Mouse (Mus musculus) G1E (cell line): ENCODE measurements around the gene Pdzd2. TPM values are rescaled to one million over a fixed set of nuclear protein-coding genes. Genes with fewer than 3 reads are reported as not detected.

ENCODE experiments used
- ATAC-seq: 2 replicates; pipeline ENCODE4 v1.8.0; 2016; ENCODE audit warnings: mild to moderate bottlenecking; ENCODE audit not compliant: insufficient number of reproducible peaks, poor library complexity, low FRiP score, severe bottlenecking; ENCODE audit errors: extremely low read depth
- DNase-seq: peaks from one replicate; pipeline ENCODE4 v3.0.0; 2012; ENCODE audit warnings: low spot score
- H3K27me3 ChIP-seq: 2 replicates; pipeline ENCODE4 v1.6.1; 2012; ENCODE audit warnings: mild to moderate bottlenecking, low read length, inconsistent platforms; ENCODE audit not compliant: insufficient read depth
- H3K36me3 ChIP-seq: replicated peaks from 2 replicates; pipeline ENCODE3; 2012; ENCODE audit warnings: mild to moderate bottlenecking, inconsistent platforms
- H3K4me1 ChIP-seq: 2 replicates; pipeline ENCODE4 v1.6.1; 2012; ENCODE audit warnings: low read depth, low read length, inconsistent platforms, mixed read lengths; ENCODE audit not compliant: insufficient read depth
- H3K4me3 ChIP-seq: 2 replicates; pipeline ENCODE4 v1.5.1; 2012; ENCODE audit warnings: low read depth, mild to moderate bottlenecking, inconsistent platforms, low read length, moderate library complexity, mixed read lengths
- H3K9me3 ChIP-seq: replicated peaks from 2 replicates; pipeline ENCODE4 v1.6.1; 2012; ENCODE audit warnings: inconsistent platforms
- CTCF ChIP-seq: IDR thresholded peaks from 2 replicates; pipeline ENCODE4 v1.5.1; 2012; ENCODE audit warnings: low read depth, low read length, inconsistent platforms, mixed read lengths
- GATA1 ChIP-seq: IDR thresholded peaks from 2 replicates; pipeline ENCODE4 v1.6.1; 2012; ENCODE audit warnings: borderline replicate concordance, low read length, inconsistent platforms, mixed read lengths
- GATA2 ChIP-seq: IDR thresholded peaks from 2 replicates; pipeline ENCODE4 v1.6.1; 2012; ENCODE audit warnings: low read depth, low read length, inconsistent platforms, borderline replicate concordance
- POLR2AphosphoS5 ChIP-seq: IDR thresholded peaks from 2 replicates; pipeline ENCODE4 v1.6.1; 2012; ENCODE audit warnings: low read depth, low read length, inconsistent platforms; ENCODE audit not compliant: insufficient replicate concordance
- TAL1 ChIP-seq: conservative IDR thresholded peaks from 2 replicates; pipeline ENCODE4 v1.6.1; 2012; ENCODE audit warnings: low read depth, low read length, inconsistent platforms, mixed read lengths
- polyA plus RNA-seq: library from polyadenylated mRNA; stranded (reverse); fragments of >175 nt; gene quantifications from 2 replicates; pipeline ENCODE4 v1.2.3, GENCODE M21; 2012
- total RNA-seq, 2 experiments: library from RNA; stranded (forward) in 1 of 2; stranded (reverse) in 1 of 2; fragments of 200-1000 nt in 1 of 2; fragments of >200 nt in 1 of 2; fragmentation: Nextera tagmentation in 1 of 2; gene quantifications; 2 replicates each; pipeline ENCODE4 v1.2.3; 2014 to 2017

The Pdzd2 gene
- total and polyA plus RNA-seq, 3 experiments = 0.18 to 1.8 (median 0.98) TPM

- no peak overlapping the region for H3K4me3 ChIP-seq
- no peaks in the 10 kb centered on the region for H3K9me3 ChIP-seq
- no peaks in the 10 kb centered on the region for H3K36me3 ChIP-seq
- peaks cover 24% of the 10 kb centered on the region for H3K27me3 ChIP-seq
- H3K4me1 ChIP-seq = no peaks in the 10 kb centered on the region; the same call in 1 of the 2 replicates
- DNase-seq (no peak), ATAC-seq (no peak)
- TF ChIP-seq CTCF = no peak
- no peak for TF ChIP-seq POLR2AphosphoS5
- TF ChIP-seq GATA1 = no peak
- no peak for TF ChIP-seq GATA2
- no peak for TF ChIP-seq TAL1
Observed at GRCm38 (mm10) chr15:12548696-12549095, 191.0 kb downstream of the Pdzd2 start.

GRCm38 (mm10) chr15:12547640-12548405 lies 191.9 kb downstream of the Pdzd2 start:
- H3K4me3 ChIP-seq = no peak overlapping the region
- TF ChIP-seq TAL1 (no peak), CTCF (no peak)
- H3K4me1 ChIP-seq = no peaks in the 10 kb centered on the region; the same call in 1 of the 2 replicates
- no peaks in the 10 kb centered on the region for H3K36me3 ChIP-seq
- ATAC-seq = no peak
- DNase-seq = no peak
- no peaks in the 10 kb centered on the region for H3K9me3 ChIP-seq
- peaks cover 24% of the 10 kb centered on the region for H3K27me3 ChIP-seq

GRCm38 (mm10) chr15:12546781-12547180 lies 192.9 kb downstream of the Pdzd2 start:
- no peak for ATAC-seq
- H3K9me3 ChIP-seq = no peaks in the 10 kb centered on the region
- no peak for DNase-seq
- H3K36me3 ChIP-seq = no peaks in the 10 kb centered on the region
- TF ChIP-seq TAL1 (no peak), GATA1 (no peak), POLR2AphosphoS5 (no peak), CTCF (no peak), GATA2 (no peak)
- no peak overlapping the region for H3K4me3 ChIP-seq
- H3K4me1 ChIP-seq = no peaks in the 10 kb centered on the region; the same call in 1 of the 2 replicates
- peaks cover 24% of the 10 kb centered on the region for H3K27me3 ChIP-seq

GRCm38 (mm10) chr15:12545671-12546070 lies 194.1 kb downstream of the Pdzd2 start:
- ATAC-seq (no peak), DNase-seq (no peak)
- H3K9me3 ChIP-seq = no peaks in the 10 kb centered on the region
- H3K36me3 ChIP-seq = no peaks in the 10 kb centered on the region
- H3K27me3 ChIP-seq = peaks cover 24% of the 10 kb centered on the region
- TF ChIP-seq TAL1 (no peak), CTCF (no peak)
- H3K4me1 ChIP-seq = no peaks in the 10 kb centered on the region; the same call in 1 of the 2 replicates
- H3K4me3 ChIP-seq = no peak overlapping the region

- no peaks in the 10 kb centered on the region for H3K9me3 ChIP-seq
- H3K36me3 ChIP-seq = no peaks in the 10 kb centered on the region
- H3K4me1 ChIP-seq = no peaks in the 10 kb centered on the region; the same call in 1 of the 2 replicates
- DNase-seq (no peak), ATAC-seq (no peak)
- TF ChIP-seq TAL1 = no peak
- no peak for TF ChIP-seq GATA1
- no peak for TF ChIP-seq POLR2AphosphoS5
- TF ChIP-seq GATA2 = no peak
- no peak for TF ChIP-seq CTCF
- no peak overlapping the region for H3K4me3 ChIP-seq
- peaks cover 21% of the 10 kb centered on the region for H3K27me3 ChIP-seq
Observed at GRCm38 (mm10) chr15:12545220-12545619, 194.5 kb downstream of the Pdzd2 start.

- H3K9me3 ChIP-seq = no peaks in the 10 kb centered on the region
- DNase-seq (no peak), ATAC-seq (no peak)
Observed at GRCm38 (mm10) chr15:12543686-12544325, 195.9 kb downstream of the Pdzd2 start.

More at GRCm38 (mm10) chr15:12543686-12544325, 195.9 kb downstream of the Pdzd2 start:
- no peak overlapping the region for H3K4me3 ChIP-seq
- no peaks in the 10 kb centered on the region for H3K36me3 ChIP-seq
- no peak for TF ChIP-seq GATA2
- TF ChIP-seq TAL1 = no peak
- TF ChIP-seq POLR2AphosphoS5 = no peak
- TF ChIP-seq GATA1 = no peak
- TF ChIP-seq CTCF = no peak
- H3K27me3 ChIP-seq = peaks cover 10% of the 10 kb centered on the region
- H3K4me1 ChIP-seq = no peaks in the 10 kb centered on the region
